Mouse (Mus musculus): ENCODE data around the gene B230217C12Rik. TPM values are rescaled to one million over a fixed set of nuclear protein-coding genes. Genes with fewer than 3 reads are reported as not detected.

Gene B230217C12Rik
- 2.6 TPM for polyA plus RNA-seq (2014; fragmentation: Illumina TruSeq; extraction: RNeasy Lipid Tissue Mini Kit (QIAGEN cat#74804); ENCODE audit: low read depth, low replicate concordance)

GRCm38 (mm10) chr11:97840539-97840954 lies at the start of gene B230217C12Rik:
Gene B230217C12Rik (plus strand): TSS chr11:97840780.

GRCm38 (mm10) chr11:97798782-97799145 lies 41.8 kb upstream of the B230217C12Rik start, which contains the start of gene Lasp1:
Gene Lasp1 (plus strand): TSS chr11:97799000.

GRCm38 (mm10) chr11:97883918-97884600 lies 43.5 kb downstream of the B230217C12Rik start, which contains the start of gene Fbxo47:
Gene Fbxo47 (minus strand): TSS chr11:97884154.

Other genes with a start within 250 kb of the B230217C12Rik start
- not detected for gene Epop, start 211.1 kb upstream of the B230217C12Rik start, polyA plus RNA-seq (2014; fragmentation: Illumina TruSeq; extraction: RNeasy Lipid Tissue Mini Kit (QIAGEN cat#74804); ENCODE audit: low read depth, low replicate concordance)
- gene Mllt6, start 177.4 kb upstream of the B230217C12Rik start, polyA plus RNA-seq (2014; fragmentation: Illumina TruSeq; extraction: RNeasy Lipid Tissue Mini Kit (QIAGEN cat#74804); ENCODE audit: low read depth, low replicate concordance) = 6.1 TPM
- 24.5 TPM for gene Cisd3, start 155.0 kb upstream of the B230217C12Rik start, polyA plus RNA-seq (2014; fragmentation: Illumina TruSeq; extraction: RNeasy Lipid Tissue Mini Kit (QIAGEN cat#74804); ENCODE audit: low read depth, low replicate concordance)
- gene Pcgf2, start 140.3 kb upstream of the B230217C12Rik start, polyA plus RNA-seq (2014; fragmentation: Illumina TruSeq; extraction: RNeasy Lipid Tissue Mini Kit (QIAGEN cat#74804); ENCODE audit: low read depth, low replicate concordance) = 6.7 TPM
- 11.0 TPM for gene Psmb3, start 137.4 kb upstream of the B230217C12Rik start, polyA plus RNA-seq (2014; fragmentation: Illumina TruSeq; extraction: RNeasy Lipid Tissue Mini Kit (QIAGEN cat#74804); ENCODE audit: low read depth, low replicate concordance)
- 5.3 TPM for gene Pip4k2b, start 96.1 kb upstream of the B230217C12Rik start, polyA plus RNA-seq (2014; fragmentation: Illumina TruSeq; extraction: RNeasy Lipid Tissue Mini Kit (QIAGEN cat#74804); ENCODE audit: low read depth, low replicate concordance)
- gene Cwc25, start 74.2 kb upstream of the B230217C12Rik start, polyA plus RNA-seq (2014; fragmentation: Illumina TruSeq; extraction: RNeasy Lipid Tissue Mini Kit (QIAGEN cat#74804); ENCODE audit: low read depth, low replicate concordance) = 16.8 TPM
- gene 1700001P01Rik, start 64.9 kb upstream of the B230217C12Rik start, polyA plus RNA-seq (2014; fragmentation: Illumina TruSeq; extraction: RNeasy Lipid Tissue Mini Kit (QIAGEN cat#74804); ENCODE audit: low read depth, low replicate concordance) = not detected
- gene Rpl23, start 58.3 kb upstream of the B230217C12Rik start, polyA plus RNA-seq (2014; fragmentation: Illumina TruSeq; extraction: RNeasy Lipid Tissue Mini Kit (QIAGEN cat#74804); ENCODE audit: low read depth, low replicate concordance) = 2,348 TPM
- 74.4 TPM for gene Lasp1, start 41.8 kb upstream of the B230217C12Rik start, polyA plus RNA-seq (2014; fragmentation: Illumina TruSeq; extraction: RNeasy Lipid Tissue Mini Kit (QIAGEN cat#74804); ENCODE audit: low read depth, low replicate concordance)
- 0.85 TPM for gene Fbxo47, start 43.4 kb downstream of the B230217C12Rik start, polyA plus RNA-seq (2014; fragmentation: Illumina TruSeq; extraction: RNeasy Lipid Tissue Mini Kit (QIAGEN cat#74804); ENCODE audit: low read depth, low replicate concordance)
- 0.16 TPM for gene Plxdc1, start 145.7 kb downstream of the B230217C12Rik start, polyA plus RNA-seq (2014; fragmentation: Illumina TruSeq; extraction: RNeasy Lipid Tissue Mini Kit (QIAGEN cat#74804); ENCODE audit: low read depth, low replicate concordance)
- gene Arl5c, start 155.4 kb downstream of the B230217C12Rik start, polyA plus RNA-seq (2014; fragmentation: Illumina TruSeq; extraction: RNeasy Lipid Tissue Mini Kit (QIAGEN cat#74804); ENCODE audit: low read depth, low replicate concordance) = 1.5 TPM
- not detected for gene Cacnb1, start 182.3 kb downstream of the B230217C12Rik start, polyA plus RNA-seq (2014; fragmentation: Illumina TruSeq; extraction: RNeasy Lipid Tissue Mini Kit (QIAGEN cat#74804); ENCODE audit: low read depth, low replicate concordance)
- 125 TPM for gene Rpl19, start 185.9 kb downstream of the B230217C12Rik start, polyA plus RNA-seq (2014; fragmentation: Illumina TruSeq; extraction: RNeasy Lipid Tissue Mini Kit (QIAGEN cat#74804); ENCODE audit: low read depth, low replicate concordance)
- gene Stac2, start 212.7 kb downstream of the B230217C12Rik start, polyA plus RNA-seq (2014; fragmentation: Illumina TruSeq; extraction: RNeasy Lipid Tissue Mini Kit (QIAGEN cat#74804); ENCODE audit: low read depth, low replicate concordance) = 0.13 TPM

All from sigmoid colon, adult 10 weeks (tissue).